Mouse (Mus musculus): ENCODE measurements around the gene Fry.

The Fry gene

DNA sequence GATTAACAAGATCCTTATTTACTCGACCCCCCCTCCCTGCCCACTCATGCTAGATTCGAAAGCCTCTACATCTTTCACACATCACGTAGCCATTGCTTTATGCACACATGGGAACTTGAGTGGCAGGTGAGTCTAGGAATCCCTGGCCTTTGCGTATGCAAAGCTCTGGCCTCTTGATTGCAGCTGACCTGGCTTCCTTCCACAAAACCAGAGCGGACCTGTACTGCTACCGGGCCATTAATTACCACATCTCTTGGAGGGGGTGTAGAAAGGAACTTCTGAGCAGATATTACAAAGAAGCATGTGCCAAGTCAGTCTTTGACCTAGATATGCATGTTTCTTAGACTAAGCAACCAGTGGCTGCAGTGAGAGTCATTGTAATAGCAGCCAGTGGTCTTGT lies 55.4 kb downstream of the Fry start:
- no peak for DNase-seq (ENCODE audit: low spot score)

DNA sequence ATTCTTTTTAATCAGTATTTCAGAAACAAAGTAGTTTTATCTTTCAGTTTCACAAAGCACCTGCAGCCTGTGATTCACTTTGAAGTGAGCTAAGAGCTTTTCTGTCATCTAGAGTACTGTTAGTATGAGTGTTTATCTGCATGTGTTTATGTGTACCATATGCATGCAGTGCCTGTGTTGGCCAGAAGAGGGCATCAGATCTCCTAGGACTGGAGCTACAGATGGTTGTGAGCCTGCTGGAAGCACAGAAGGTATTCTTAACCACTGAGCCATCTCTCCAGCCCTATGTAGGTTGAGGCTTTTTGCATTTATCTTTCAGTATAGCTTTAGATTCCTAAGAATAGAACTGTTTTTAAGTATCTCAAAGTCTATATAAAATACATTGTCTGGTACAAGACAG lies 56.5 kb downstream of the Fry start:
- DNase-seq (ENCODE audit: low spot score), result no peak

DNA sequence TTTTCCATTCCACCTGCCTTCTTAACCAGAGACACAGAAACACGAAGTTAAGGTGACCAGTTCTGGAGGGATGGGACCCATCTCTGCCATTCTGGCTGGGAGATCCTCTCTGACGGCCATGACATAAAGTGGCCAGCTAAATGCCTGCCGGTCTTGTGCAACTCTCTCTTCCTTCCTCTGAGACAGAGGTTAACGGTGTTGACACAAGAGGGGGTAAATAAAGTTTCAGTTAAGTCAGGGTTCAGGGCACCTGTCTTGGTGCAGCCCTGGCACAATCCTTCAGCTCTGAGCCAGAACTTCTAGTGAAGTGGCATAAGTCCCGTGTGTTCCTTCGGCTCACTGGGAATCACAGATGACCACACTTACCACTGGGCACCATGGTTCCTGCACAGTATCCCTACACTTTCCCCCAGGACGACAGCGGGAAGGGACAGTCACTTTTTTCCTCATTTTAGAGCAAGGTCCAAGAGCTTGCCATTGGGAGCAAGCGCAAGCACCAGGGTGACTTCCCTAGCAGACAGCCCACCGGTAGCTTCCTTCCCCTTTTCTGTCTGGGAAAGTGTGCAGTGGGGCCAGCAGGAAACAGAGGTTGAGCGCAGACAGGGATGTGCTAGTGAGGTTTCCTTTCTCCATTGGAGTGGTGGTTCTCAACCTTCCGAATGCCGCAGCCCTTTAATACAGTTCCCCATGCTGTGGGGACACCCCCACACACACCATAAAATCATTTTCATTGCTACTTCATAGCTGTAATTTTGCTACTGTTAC lies 58.0 kb downstream of the Fry start:
- DNase-seq (ENCODE audit: low spot score), result no peak

DNA sequence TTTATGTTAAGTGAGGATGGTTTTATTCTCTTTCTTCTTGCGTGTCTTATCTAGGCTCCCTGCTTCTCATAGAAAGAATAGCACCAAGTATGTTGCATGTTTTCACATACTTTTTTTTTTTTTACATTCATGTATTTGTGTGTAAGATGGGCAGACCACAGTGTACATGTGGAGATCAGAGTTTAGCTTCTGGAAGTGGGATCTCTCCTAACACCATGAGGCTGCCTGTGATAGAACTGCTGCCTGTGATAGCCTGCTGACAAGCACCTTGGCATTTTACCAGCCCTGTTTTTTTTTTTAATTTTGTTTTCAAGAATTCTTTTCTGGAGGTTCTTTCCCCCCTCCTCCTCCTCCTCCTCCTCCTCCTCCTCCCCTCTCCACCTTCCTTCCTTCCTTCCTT lies 59.3 kb downstream of the Fry start:
- no peak for DNase-seq (ENCODE audit: low spot score)

DNA sequence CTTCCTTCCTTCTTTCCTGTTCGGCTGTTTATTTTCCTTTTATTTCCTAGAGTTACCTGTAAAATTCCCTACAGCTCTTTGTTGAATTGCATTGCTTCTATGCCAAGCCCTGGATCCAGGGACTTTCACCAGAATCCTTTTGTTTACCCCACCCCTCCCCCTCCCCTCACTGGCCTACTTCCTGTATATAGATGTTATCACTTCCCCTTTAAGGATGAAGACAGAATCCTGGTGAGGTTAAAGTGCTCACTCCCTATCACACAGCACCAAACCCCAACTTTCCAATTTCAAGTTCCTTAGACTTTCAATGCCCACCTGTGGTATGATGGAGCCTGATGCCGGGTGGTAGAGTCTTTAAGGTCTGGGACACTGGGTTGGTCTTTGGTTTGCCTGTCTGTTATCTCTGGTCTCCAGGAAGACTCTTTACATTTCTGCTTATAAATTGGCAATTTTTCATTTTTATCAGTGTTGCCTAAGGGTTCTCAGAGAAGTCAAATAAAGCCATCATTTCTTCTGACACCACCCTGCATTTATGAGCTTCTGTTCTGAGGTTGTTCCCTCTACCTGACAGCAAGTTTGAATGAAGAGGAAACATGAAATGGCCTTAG lies 59.9 kb downstream of the Fry start:
- DNase-seq (ENCODE audit: low spot score), result no peak

DNA sequence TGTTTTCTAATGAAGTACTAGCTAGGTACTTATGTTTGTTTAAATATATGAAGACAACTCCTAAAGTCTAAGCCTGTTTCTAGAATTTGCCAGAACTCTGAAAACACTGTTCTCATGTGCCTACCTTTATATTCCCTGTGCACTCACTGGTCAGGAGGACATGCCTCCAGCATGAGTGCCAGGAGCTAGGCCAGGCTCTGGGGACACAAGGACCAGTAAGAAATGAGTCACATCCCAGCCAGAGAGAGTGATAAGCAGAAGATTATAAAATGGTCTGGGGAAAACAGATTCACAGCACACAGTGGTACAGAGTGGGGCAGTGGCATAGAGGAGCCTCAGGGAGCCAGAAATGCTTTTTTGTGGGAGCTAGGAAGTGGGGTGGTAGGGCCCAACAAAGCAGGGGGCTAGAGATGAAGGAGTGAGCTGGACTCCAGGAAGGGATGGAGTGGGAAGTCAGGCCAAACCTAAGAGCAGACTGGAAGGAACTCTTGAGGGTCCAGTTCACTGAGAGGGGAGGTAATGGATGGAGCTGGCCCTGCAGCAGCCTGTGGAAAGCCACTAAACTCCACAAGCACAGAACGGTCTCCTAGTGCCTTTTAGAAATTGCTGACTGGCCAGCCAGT lies 62.7 kb downstream of the Fry start:
- no peak for DNase-seq (ENCODE audit: low spot score)

DNA sequence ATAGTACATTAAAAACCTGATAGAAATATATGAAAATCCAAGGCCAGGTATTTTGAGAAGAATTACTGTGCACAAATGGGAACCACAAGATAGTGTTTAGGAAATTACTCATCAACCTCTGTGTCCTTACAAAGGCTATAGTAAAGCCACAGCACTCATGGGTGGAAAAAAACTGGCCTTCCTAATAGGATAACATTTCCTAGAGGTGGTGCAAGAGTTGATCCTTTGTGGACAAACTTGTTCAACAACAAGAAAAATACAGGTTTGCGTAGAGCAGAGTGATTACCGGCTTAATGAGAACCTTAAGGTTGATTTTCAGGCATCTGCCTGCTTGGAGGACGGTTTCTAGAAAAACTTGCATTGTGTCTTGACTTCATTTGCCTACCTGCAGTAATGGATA lies 66.5 kb downstream of the Fry start:
- DNase-seq (ENCODE audit: low spot score), result no peak

DNA sequence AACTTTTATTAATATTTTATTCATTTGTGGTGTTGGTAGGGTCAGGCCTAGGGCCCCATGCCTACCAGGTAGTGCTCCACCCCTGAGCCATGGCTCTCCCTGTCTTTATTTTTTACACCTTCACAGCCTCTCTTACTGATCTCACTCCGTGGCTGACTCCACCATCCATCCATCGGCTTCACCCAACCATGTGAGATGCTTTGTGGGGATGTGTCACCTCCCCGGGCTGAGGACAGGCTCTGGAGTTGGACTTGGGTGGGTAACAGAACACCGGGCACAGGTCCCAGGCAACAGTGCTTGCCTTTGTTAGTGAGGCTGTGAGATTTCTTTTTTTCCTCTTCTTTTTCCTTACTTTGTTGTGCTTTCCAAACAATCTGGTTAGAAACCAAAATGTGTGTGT lies 67.7 kb downstream of the Fry start:
- no peak for DNase-seq (ENCODE audit: low spot score)

DNA sequence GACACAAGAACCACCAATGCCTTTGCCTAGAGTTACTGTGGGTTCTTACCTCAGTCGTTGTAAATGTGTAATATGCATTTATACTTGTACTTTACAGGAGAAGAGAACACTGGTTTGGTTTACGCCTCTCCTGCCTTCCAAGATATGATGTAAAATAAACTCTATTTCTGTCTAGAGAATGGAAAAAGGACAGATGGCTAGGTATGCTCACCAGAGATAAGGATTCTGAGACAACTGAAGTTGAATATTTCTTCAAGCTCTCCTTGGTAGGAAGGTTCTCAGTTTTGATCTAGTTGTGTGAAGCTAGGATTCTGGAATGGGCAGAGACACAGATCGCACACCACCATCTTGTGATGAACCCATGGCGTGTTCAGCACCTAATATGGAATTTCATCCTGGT lies 68.2 kb downstream of the Fry start:
- DNase-seq (ENCODE audit: low spot score), result no peak

DNA sequence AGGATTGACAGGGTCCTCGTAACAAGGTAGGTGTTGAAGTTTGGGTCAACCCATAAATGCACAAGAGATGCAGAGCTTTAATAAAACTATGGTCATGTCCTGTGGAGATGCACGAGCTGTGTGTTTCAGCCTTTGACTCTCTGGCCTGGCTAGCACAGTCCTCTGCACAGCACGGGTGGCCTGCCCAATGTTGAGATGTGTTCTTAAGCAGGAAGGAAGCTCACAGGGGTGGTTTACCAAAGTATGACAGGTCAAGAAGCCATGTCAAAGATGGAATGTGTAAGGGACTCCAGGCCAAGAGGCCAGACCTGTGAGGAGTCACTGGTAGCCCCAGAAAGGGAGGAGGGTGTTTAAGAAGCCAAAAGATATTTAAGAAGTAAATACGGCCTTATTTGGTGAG lies 69.6 kb downstream of the Fry start:
- DNase-seq (ENCODE audit: low spot score), result no peak

DNA sequence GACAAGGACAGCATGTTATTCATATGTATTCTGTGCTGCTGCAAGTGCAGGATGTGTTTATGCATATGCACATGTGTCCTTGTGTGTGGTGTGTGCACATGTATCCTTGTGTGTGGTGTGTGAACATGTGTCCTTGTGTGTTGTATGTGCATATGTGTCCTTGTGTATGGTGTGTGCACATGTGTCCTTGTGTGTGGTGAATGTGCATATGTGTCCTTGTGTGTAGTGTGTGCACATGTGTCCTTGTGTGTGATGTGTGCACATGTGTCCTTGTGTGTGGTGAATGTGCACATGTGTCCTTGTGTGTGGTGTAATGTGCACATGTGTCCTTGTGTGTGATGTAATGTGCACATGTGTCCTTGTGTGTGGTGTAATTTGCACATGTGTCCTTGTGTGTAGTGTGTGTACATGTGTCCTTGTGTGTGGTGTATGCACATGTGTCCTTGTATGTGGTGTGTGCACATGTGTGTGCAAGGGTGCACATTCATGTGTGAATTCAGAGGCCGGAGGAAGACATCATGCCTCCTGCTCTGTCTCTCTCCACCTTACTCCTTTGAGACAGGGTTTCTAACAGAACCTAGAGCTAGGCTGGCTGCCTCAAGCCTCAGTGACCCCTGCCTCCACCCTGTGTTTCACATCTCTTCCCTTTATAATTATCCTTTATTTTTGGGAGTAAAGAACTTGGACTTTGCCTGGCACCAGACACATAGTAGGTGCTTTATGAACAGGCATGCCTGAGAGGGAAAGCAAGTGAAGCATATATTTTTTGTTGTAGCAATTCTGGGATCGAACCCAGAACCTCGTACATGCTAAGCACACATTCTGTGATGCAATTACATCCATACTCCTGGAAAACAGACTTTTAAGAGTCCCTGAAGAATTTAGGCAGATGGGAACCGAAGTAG lies 72.3 kb downstream of the Fry start:
- DNase-seq (ENCODE audit: low spot score), result no peak

DNA sequence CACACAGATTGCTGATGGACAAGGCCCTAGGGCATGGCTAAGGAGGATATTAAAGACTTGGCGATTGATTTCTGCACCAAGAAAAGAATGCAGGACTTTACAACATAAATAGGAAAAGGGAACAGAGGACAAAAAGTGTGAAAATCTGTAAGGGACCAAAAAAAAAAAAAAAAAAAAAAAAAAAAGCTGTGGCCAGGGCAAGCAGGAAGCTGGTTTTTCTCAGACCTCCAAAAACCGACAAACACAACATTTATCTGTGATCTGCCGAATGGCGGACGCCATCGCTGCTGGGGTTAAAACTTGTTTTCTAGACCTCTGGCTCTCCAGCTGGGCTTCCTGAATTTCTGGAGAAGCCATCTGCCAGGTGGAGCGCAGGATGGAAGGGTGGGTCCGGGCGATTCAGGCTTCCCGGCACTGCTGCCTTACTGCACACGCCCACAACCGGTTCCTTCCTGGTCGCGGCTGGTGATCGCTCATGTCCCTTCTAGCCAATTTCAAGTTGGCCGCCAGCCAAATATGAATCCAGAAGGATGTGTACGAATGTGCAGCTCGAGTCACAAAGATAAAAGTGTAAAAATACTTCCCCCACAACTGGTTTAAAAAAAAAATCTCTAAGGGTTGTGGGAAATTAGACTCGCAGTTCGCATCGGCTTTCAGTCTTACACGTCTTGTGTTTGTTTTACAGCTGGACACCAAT lies 77.2 kb downstream of the Fry start:
- DNase-seq (ENCODE audit: low spot score), result peak; percentile 53

DNA sequence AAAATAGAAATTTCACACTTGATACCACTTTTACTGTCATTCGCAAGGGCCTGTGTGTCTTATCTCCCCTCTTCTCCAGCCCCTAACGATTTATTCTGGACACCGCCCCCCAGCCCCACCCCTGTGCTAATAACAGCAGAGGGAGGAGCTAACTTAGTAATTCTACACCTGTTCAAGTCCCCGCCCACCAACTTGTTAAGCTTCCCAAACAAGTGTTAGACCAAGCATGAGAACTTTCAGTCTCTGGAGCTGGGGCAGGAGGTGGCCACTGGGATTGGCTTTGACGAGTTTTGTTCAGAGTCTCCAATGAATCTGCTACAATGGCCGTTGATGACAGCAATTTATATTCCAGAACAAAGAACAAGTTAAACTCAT lies 77.8 kb downstream of the Fry start:
- peak; percentile 38 for DNase-seq (ENCODE audit: low spot score)

DNA sequence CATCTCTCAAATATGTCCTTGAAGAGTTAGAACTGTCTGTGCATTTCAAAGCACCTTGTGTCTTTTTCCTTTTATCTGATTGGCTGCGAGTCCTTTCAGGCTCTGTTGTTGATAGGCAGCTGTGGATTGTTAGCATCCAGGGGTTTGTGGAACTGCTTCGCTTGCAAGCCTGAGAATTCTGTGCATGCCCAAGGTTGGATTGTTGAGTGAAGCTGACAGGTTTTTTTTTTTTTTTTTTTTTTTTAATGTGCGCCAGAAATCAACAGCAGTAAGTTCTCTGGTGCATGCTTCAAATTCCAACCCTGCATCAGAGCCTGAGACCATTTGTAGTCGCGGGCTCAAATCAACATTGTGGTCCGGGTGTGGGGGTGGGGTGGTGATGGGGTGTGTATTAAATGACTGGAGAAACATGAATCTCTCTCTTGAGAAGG lies 78.5 kb downstream of the Fry start:
- peak; percentile 28 for DNase-seq (ENCODE audit: low spot score)

DNA sequence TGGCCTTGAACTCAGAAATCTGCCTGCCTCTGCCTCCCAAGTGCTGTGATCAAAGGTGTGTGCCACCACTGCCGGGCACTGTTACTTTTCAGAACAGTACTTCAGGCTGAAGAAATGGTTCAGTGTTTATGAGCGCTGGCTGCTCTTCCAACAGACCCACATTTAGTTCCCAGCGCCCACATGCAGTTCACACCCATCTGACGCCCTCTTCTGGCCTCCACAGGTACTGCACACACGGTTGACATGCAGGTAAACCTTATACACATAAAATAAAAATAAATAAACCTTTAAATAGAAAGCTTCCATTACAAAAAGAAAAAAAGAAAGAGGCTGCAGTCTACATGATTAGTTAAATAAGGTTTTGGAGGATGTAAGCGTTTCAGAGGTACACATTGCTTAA lies 88.3 kb downstream of the Fry start:
- no peak for DNase-seq (ENCODE audit: low spot score)

DNA sequence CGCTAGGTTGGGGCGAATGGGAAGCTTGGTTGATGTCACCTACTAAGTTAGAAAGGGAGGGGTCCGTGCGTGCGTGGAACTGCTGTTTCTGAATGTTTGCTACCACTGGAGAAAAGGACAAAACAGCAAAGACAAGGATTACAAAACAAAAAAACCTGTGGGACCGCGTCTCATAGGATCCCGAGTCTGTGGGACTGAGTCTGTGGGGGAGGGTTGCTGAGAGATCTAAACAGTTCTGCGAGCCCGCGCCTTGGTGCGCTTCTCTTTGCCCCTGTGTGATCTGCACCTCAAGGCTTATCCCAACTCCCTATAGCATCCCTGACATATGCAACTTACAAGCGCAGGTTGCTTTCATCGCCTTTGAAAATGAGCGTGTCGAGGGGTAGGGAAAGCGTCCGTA lies 89.2 kb downstream of the Fry start:
- DNase-seq (ENCODE audit: low spot score), result no peak

DNA sequence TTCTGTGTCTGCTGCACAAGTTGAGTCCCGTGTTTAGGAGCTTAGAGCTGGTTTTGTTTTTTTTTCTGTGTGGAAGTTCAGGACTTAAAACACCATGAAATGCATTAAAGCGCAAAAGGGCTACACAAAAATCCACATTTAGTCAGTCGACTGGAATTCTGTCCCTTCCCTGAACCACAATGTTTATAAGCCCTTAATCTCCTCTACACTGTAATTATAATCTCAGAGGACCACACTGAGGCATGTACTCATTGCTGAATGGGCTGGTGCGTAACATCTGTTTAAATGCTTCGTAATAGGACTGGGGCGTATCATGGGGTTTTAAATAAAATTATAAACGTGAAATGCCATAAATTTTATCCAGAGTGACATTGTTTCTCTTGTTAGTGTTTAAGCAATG lies 89.6 kb downstream of the Fry start:
- DNase-seq (ENCODE audit: low spot score), result no peak

DNA sequence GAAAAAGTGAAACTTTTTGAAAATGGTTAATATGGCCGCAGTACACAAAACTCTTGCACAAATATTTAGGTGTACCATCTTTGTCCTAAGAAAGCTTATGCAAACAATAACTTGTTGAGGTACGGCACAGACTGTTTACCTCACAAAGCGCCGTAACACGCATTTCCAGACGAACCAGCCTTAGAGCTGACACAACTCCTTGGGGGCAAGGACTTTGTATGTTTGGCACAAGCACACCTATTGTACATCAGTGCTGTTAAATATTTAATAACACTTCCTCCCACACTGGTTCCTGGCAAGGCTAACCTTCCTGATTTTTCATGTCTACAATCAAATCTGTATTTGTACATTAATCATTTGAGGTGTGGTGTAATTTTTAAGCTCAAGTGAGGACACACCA lies 95.6 kb downstream of the Fry start:
- no peak for DNase-seq (ENCODE audit: low spot score)

DNA sequence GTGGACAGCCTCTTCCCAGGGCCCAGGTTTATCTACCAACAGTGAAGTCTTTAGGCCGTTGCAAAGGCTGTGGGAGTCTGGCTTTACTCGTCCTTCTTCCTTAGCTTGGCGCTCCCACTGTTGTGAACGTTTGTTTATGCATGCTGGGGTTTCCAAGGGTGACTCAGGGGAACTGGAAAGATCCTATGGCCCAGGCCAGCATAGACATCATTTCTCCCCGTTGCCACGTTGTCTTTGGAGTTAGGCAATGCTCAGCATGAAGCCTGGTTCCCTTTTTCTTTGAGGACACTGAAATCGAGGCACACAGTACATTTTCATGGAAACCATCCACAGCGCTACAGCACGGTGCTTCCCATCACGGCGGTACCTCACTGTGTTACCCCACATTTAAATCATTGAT lies 97.6 kb downstream of the Fry start:
- DNase-seq (ENCODE audit: low spot score), result no peak

DNA sequence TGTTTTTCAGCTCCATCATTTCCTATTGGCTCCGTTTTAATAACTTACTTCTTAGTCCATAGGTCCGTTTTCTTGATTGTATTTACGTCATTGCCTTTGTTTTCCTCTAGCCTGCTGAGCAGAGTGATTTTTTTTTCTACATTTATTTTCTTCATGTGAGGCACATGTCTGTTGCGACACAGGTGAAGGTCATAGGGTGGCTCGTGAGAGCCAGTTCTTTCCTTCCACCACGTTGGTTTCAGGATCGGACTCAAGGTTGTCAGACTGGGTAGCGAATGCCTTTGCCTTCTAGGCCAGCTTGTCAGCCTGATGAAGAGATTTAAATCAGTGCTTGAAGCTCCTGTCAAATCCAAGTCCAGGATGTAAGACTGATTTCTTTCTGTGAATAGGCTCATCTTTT lies 101.0 kb downstream of the Fry start:
- no peak for DNase-seq (ENCODE audit: low spot score)

DNA sequence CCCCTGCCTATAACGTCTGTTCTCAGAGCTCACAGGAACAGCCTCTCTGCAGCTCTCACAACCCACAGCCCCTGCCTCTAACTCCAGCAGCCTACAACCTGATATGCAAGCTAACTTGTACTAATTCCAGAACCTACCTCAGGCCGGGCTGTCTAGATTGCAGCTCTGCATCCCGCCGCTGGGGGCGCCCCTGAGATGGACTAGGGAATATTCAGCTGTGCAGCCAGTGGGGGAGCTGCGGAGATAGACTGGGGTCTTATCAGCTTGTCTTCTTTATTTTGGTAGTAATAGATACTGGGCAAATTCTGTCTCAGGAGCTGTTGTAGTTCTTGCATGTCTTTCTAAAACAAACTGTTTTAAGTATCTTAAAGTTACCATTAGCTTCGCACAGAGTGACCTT lies 101.9 kb downstream of the Fry start:
- DNase-seq (ENCODE audit: low spot score), result peak; percentile 38

DNA sequence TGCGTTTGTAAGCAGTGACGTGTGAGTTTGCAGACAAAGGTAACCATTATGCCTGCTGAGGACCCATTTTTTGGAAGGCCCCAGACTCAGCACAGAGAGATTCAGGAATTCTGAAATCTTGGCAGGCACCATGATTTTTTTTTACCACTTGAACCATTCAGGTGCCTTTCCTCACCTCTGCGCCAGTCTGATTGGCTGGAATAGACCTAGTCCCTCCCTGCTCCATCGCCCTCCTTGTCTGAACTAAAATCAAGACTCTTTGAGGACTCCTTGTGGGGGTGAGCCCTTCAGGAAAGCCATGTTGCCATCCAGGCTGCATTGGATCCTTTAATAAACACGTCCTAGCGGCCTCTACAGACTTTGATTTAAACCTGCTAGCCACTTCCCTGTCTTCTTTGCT lies 103.4 kb downstream of the Fry start:
- no peak for DNase-seq (ENCODE audit: low spot score)

All from testis, postnatal 14 days (tissue).